Mouse (Mus musculus): Measurements from ENCODE around the gene Slc17a3. TPM values are rescaled to one million over a fixed set of nuclear protein-coding genes. Genes with fewer than 3 reads are reported as not detected.

Gene Slc17a3
- polyA plus RNA-seq, 1 experiment: not detected

DNA sequence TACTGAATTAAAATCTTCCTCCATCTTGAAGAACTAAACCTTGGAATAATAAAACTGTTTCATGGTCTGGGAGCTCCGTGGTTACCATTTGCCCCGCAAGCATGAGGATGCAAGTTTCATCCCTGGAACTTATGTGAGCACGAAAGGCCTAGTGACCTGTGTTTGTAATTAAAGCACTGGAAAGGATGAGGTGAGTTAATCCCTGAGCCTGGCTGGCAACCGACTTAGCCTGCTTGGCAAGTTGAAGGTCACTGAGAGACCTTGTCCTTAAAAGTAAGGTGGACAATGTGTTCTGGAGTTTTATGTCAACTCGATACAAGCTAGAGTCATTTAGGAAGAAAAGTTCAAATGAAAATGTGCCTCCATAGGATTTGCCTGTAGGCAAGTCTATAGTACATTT lies 4.4 kb upstream of the Slc17a3 start:
- H3K4me3 ChIP-seq (replicated peaks): no peak overlapping the region
- H3K36me3 ChIP-seq (replicated peaks; ENCODE audit: low read length): no peaks in the 10 kb centered on the region
- H3K4me1 ChIP-seq: peaks cover 14% of the 10 kb centered on the region
- peaks cover 21% of the 10 kb centered on the region for H3K27me3 ChIP-seq (replicated peaks)
- H3K9me3 ChIP-seq: peaks cover 6% of the 10 kb centered on the region; the same call in 1 of the 2 replicates
- TF ChIP-seq GATA1 (IDR thresholded peaks at IDR 0.05; ENCODE audit: borderline replicate concordance, low read length) (no peak), FLI1 (IDR thresholded peaks at IDR 0.05; ENCODE audit: low read length) (no peak)

DNA sequence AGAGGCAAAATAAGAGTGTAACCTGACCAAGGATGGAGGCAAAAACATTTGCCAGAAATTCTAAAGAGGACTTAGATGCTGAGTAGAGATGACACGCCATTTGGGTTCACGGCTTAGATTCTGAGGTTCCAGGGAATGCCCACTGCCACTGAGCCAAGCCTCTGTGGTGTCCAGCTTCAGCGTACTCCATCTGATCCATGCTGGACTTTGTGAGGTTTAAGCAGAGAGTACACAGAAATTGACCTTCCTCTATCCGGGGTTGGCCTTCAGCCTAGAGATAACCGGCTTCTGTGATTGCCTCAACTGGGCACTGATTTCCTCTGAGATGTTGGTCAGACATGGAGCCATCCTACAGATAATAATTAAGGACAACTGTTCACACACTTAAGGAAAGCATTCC lies 2.6 kb upstream of the Slc17a3 start:
- Histone ChIP-seq H3K9me3 (peaks cover 2% of the 10 kb centered on the region; the same call in 1 of the 2 replicates), H3K27me3 (replicated peaks) (peaks cover 25% of the 10 kb centered on the region), H3K4me3 (replicated peaks) (no peak overlapping the region), H3K4me1 (peaks cover 14% of the 10 kb centered on the region), H3K36me3 (replicated peaks; ENCODE audit: low read length) (no peaks in the 10 kb centered on the region)
- TF ChIP-seq FLI1 (IDR thresholded peaks at IDR 0.05; ENCODE audit: low read length): no peak
- no peak for TF ChIP-seq GATA1 (IDR thresholded peaks at IDR 0.05; ENCODE audit: borderline replicate concordance, low read length)

DNA sequence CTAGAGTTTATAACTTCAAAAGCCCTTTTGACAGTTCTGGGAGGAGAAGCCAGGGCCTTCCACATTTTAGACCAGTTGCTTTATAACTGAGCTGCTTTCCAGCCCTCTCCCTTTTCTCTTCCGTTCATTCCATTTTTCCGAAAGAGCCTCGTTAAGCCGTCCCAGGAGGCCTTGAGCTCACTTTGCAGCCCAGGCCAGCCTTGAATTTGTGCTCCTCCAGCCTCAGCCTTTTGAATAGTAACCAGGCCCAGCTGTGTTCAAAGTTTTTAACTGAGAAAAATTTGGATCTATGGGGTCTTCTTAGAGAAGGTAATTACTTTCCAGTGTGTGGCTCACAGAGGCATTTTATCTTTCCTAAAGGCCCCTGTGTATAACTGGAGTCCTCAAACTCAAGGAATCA lies 6.6 kb downstream of the Slc17a3 start:
- Histone ChIP-seq H3K36me3 (replicated peaks; ENCODE audit: low read length) (no peaks in the 10 kb centered on the region), H3K27me3 (replicated peaks) (peaks cover 25% of the 10 kb centered on the region), H3K4me3 (replicated peaks) (no peak overlapping the region), H3K9me3 (no peaks in the 10 kb centered on the region), H3K4me1 (no peaks in the 10 kb centered on the region)
- TF ChIP-seq GATA1 (IDR thresholded peaks at IDR 0.05; ENCODE audit: borderline replicate concordance, low read length) (no peak), FLI1 (IDR thresholded peaks at IDR 0.05; ENCODE audit: low read length) (no peak)

DNA sequence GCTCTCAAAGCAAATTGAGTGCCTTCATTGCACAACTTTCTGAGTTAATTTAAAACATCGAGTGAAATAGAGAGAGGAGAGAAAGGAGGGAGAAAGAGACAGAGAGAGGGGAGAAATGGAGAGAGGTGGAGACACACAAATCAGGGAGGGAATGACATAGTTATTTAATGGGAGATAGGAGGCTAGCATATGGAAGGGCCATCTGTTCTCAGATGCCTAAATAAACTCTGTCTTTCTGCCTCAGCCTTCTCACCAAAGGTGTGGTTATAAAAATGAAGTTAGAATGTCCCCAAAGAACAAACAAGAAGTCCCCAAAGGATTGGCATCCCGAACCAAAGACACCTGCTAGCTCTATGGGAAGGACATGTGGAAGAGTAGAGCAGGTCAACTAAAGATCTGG lies 10.1 kb downstream of the Slc17a3 start:
- no peaks in the 10 kb centered on the region for H3K4me1 ChIP-seq
- TF ChIP-seq FLI1 (IDR thresholded peaks at IDR 0.05; ENCODE audit: low read length) (no peak), GATA1 (IDR thresholded peaks at IDR 0.05; ENCODE audit: borderline replicate concordance, low read length) (no peak)
- H3K4me3 ChIP-seq (replicated peaks): no peak overlapping the region

DNA sequence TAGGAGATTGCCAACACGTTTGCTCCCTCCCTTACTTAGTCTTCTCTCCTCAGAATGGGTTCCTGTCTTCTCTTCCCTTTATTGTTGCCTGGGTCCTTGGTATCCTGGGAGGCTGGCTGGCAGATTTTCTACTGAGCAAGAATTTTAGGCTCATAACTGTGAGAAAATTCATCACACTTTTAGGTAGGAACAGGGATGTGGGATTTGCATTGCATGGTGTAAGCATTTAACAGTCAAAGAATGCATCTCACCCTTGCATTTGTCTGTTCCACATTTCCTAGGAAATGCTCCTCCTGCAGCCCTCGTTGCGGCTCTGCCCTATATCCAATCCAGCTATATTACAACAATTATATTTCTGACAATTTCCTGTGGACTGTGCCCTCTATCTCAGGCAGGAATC lies 17.2 kb downstream of the Slc17a3 start:
- no peaks in the 10 kb centered on the region for H3K36me3 ChIP-seq (replicated peaks; ENCODE audit: low read length)
- TF ChIP-seq GATA1 (IDR thresholded peaks at IDR 0.05; ENCODE audit: borderline replicate concordance, low read length) (no peak), FLI1 (IDR thresholded peaks at IDR 0.05; ENCODE audit: low read length) (no peak)
- H3K27me3 ChIP-seq (replicated peaks): peaks cover 21% of the 10 kb centered on the region
- no peaks in the 10 kb centered on the region for H3K9me3 ChIP-seq
- no peak overlapping the region for H3K4me3 ChIP-seq (replicated peaks)
- H3K4me1 ChIP-seq: no peaks in the 10 kb centered on the region

More for the DNA sequence above, 10.1 kb downstream of the Slc17a3 start:
- Histone ChIP-seq H3K27me3 (replicated peaks) (peaks cover 6% of the 10 kb centered on the region), H3K9me3 (no peaks in the 10 kb centered on the region), H3K36me3 (replicated peaks; ENCODE audit: low read length) (no peaks in the 10 kb centered on the region)

DNA sequence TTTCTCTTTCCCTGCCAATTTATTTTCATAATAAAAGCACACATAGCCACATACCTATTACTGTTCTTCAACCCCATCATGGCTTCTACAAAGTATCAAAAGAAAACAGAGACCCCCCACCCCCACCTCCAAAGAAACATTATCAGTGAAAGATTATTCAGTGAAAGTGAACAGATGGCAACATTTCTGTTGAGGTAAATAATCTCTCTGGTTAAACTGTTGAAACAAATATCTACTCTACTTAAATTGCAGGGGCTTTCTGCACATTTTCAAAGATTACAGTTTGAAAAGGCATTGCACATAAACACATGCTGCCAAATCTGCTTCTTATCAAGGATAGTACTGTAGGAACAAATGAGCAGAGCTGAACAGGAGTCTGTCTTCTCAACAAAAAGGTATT lies 22.6 kb downstream of the Slc17a3 start:
- Histone ChIP-seq H3K27me3 (replicated peaks) (peaks cover 27% of the 10 kb centered on the region), H3K9me3 (no peaks in the 10 kb centered on the region), H3K4me3 (replicated peaks) (no peak overlapping the region), H3K4me1 (peaks cover 7% of the 10 kb centered on the region; the same call in 1 of the 2 replicates), H3K36me3 (replicated peaks; ENCODE audit: low read length) (no peaks in the 10 kb centered on the region)
- TF ChIP-seq GATA1 (IDR thresholded peaks at IDR 0.05; ENCODE audit: borderline replicate concordance, low read length) (no peak), FLI1 (IDR thresholded peaks at IDR 0.05; ENCODE audit: low read length) (no peak)

DNA sequence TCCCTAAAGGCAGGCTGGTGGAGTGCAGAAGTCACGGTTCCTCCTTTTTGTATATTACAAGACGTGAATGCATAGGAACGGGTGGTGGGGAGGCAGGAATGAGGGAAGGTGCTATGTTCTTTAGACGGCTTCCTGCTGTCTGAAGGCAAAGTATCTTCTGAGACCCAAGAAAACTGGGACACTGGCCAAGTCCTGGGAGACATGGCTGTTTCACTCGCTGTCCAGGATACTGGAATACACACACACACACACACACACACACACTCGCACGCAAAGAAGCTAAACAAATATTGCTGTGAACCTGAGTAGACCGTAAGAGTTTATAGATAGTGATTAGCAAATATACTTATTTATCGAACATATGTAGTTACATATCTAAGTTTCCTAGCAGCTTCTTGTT lies 25.5 kb downstream of the Slc17a3 start:
- peaks cover 7% of the 10 kb centered on the region; the same call in 1 of the 2 replicates for H3K4me1 ChIP-seq
- no peaks in the 10 kb centered on the region for H3K9me3 ChIP-seq
- peaks cover 18% of the 10 kb centered on the region for H3K27me3 ChIP-seq (replicated peaks)
- H3K36me3 ChIP-seq (replicated peaks; ENCODE audit: low read length): no peaks in the 10 kb centered on the region
- H3K4me3 ChIP-seq (replicated peaks): no peak overlapping the region
- TF ChIP-seq FLI1 (IDR thresholded peaks at IDR 0.05; ENCODE audit: low read length) (no peak), GATA1 (IDR thresholded peaks at IDR 0.05; ENCODE audit: borderline replicate concordance, low read length) (no peak)

DNA sequence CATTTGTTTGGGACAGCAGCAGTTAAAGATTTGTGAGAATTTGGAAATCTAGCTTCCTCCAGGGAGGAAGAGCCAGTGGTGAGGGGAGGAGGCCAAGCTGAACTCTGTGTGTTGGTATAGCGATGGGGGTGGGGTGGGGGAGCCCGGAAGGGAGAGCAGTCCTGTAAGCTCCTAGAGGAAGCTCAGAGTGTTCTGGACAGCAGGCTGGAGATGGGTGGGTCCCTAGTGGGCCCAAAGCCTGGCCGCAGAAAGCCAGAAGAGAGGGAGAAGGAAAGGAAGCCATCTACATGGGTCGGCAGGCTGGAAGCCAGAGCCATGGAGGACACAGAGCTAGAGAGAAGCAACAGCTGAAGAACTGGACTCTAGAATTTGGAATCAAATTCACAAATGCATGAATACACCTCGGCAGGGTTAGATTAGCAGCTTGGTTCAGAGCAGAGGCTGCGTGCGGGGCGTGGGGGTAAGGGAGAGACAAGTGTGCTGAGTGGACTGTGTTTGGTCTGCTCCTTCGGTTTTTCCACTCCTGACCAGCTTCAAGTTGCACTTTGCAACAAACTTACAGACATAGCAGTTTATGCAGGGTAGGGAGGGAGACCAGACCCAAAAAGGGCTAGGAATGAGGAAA lies 27.0 kb downstream of the Slc17a3 start:
- Histone ChIP-seq H3K9me3 (no peaks in the 10 kb centered on the region), H3K4me1 (peaks cover 7% of the 10 kb centered on the region; the same call in 1 of the 2 replicates), H3K4me3 (replicated peaks) (no peak overlapping the region), H3K27me3 (replicated peaks) (peaks cover 17% of the 10 kb centered on the region), H3K36me3 (replicated peaks; ENCODE audit: low read length) (no peaks in the 10 kb centered on the region)
- no peak for TF ChIP-seq FLI1 (IDR thresholded peaks at IDR 0.05; ENCODE audit: low read length)
- TF ChIP-seq GATA1 (IDR thresholded peaks at IDR 0.05; ENCODE audit: borderline replicate concordance, low read length): no peak

DNA sequence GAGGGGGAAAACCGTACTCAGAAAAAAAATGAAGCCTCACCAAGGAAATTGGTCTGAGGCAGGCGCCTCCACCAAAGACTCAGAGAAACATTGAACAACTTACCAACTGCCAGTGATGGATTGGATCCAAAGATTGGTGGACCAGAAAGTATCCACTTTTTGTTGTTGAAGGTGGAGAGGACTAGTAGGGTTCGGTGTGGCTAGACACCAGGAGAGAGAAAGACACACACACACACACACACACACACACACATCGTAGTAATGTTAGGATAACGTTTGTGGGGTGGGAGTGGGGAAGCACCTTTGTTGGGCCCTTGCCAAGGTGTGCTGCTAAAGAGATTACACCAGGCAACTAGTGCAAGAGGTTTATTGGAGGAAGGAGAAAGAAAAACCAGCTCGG lies 27.8 kb downstream of the Slc17a3 start:
- Histone ChIP-seq H3K9me3 (no peaks in the 10 kb centered on the region), H3K4me3 (replicated peaks) (no peak overlapping the region), H3K27me3 (replicated peaks) (peaks cover 17% of the 10 kb centered on the region), H3K4me1 (peaks cover 7% of the 10 kb centered on the region; the same call in 1 of the 2 replicates), H3K36me3 (replicated peaks; ENCODE audit: low read length) (no peaks in the 10 kb centered on the region)
- TF ChIP-seq GATA1 (IDR thresholded peaks at IDR 0.05; ENCODE audit: borderline replicate concordance, low read length) (no peak), FLI1 (IDR thresholded peaks at IDR 0.05; ENCODE audit: low read length) (no peak)

DNA sequence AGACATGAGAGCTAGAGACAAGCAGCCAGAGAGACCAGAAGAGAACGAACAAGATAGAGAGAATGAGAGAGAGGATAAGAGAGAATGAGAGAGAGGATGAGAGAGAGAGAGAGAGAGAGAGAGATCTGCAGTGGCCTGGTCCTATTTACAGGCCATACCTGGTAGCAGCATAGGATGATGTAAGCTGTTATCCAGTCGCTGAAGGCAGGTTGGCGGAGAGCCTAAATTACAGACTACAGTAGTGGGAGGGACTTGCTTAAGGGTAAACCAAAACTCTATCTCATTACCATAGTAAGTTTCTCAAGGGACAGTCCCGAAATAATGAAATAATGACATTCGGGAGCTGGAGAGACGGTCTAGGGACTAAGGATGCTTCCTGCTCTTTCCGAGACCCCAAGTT lies 28.2 kb downstream of the Slc17a3 start, which contains the start of gene Slc17a1:
Gene Slc17a1, plus strand, starts transcription at position 346 of the 400 bp plus-strand sequence.
- Histone ChIP-seq H3K27me3 (replicated peaks) (peaks cover 17% of the 10 kb centered on the region), H3K36me3 (replicated peaks; ENCODE audit: low read length) (no peaks in the 10 kb centered on the region), H3K9me3 (no peaks in the 10 kb centered on the region), H3K4me1 (peaks cover 7% of the 10 kb centered on the region; the same call in 1 of the 2 replicates), H3K4me3 (replicated peaks) (no peak within 1 kb of the TSS)
- no peak for TF ChIP-seq FLI1 (IDR thresholded peaks at IDR 0.05; ENCODE audit: low read length)
- no peak for TF ChIP-seq GATA1 (IDR thresholded peaks at IDR 0.05; ENCODE audit: borderline replicate concordance, low read length)
